Mouse (Mus musculus): Measurements from ENCODE around the gene Large1.
"Not testable (repeated sequence)": the region's sequence is repeated elsewhere in the genome, so short reads cannot be mapped to it uniquely, and the experiment has no call there.

The Large1 gene

GRCm38 (mm10) chr8:73161564-73161963, 191.8 kb downstream of the Large1 start:
- no peak for DNase-seq

- no peak for DNase-seq
Observed at GRCm38 (mm10) chr8:73160945-73161344, 192.4 kb downstream of the Large1 start.

GRCm38 (mm10) chr8:73147236-73147635, 206.1 kb downstream of the Large1 start:
- no peak for DNase-seq

- no peak for DNase-seq
Observed at GRCm38 (mm10) chr8:73142660-73143395, 210.5 kb downstream of the Large1 start.

- DNase-seq, result no peak
Observed at GRCm38 (mm10) chr8:73135397-73135796, 217.9 kb downstream of the Large1 start.

- DNase-seq, result no peak
Observed at GRCm38 (mm10) chr8:73132080-73132479, 221.3 kb downstream of the Large1 start.

GRCm38 (mm10) chr8:73123864-73124499, 229.4 kb downstream of the Large1 start:
- DNase-seq, result no peak

- DNase-seq, result no peak
Observed at GRCm38 (mm10) chr8:73112332-73112895, 240.9 kb downstream of the Large1 start.

- DNase-seq, result no peak
Observed at GRCm38 (mm10) chr8:73104089-73104488, 249.3 kb downstream of the Large1 start.

- DNase-seq, result no peak
Observed at GRCm38 (mm10) chr8:73101069-73101468, 252.3 kb downstream of the Large1 start.

GRCm38 (mm10) chr8:73100607-73101006, 252.7 kb downstream of the Large1 start:
- DNase-seq, result not testable (repeated sequence)

- DNase-seq, result no peak
Observed at GRCm38 (mm10) chr8:73099542-73099941, 253.8 kb downstream of the Large1 start.

GRCm38 (mm10) chr8:73096952-73097351, 256.4 kb downstream of the Large1 start:
- DNase-seq, result no peak

GRCm38 (mm10) chr8:73077746-73078145, 275.6 kb downstream of the Large1 start:
- DNase-seq, result not testable (repeated sequence)

GRCm38 (mm10) chr8:73061410-73061809, 291.9 kb downstream of the Large1 start:
- no peak for DNase-seq

- no peak for DNase-seq
Observed at GRCm38 (mm10) chr8:73054726-73055125, 298.6 kb downstream of the Large1 start.

GRCm38 (mm10) chr8:73053878-73054277, 299.5 kb downstream of the Large1 start:
- no peak for DNase-seq

GRCm38 (mm10) chr8:73052414-73052813, 300.9 kb downstream of the Large1 start:
- DNase-seq, result no peak

- DNase-seq, result no peak
Observed at GRCm38 (mm10) chr8:73048136-73048535, 305.2 kb downstream of the Large1 start.

GRCm38 (mm10) chr8:73029787-73030186, 323.6 kb downstream of the Large1 start:
- no peak for DNase-seq

GRCm38 (mm10) chr8:73018241-73018640, 335.1 kb downstream of the Large1 start:
- no peak for DNase-seq

GRCm38 (mm10) chr8:73017601-73018000, 335.7 kb downstream of the Large1 start:
- no peak for DNase-seq

GRCm38 (mm10) chr8:73016303-73016702, 337.0 kb downstream of the Large1 start:
- no peak for DNase-seq

- DNase-seq, result no peak
Observed at GRCm38 (mm10) chr8:73007489-73007888, 345.9 kb downstream of the Large1 start.
